Mouse (Mus musculus): ENCODE data around the gene Agap1.

Agap1 gene

GRCm38 (mm10) chr1:89580031-89580998 is 125.7 kb downstream of the Agap1 start:
- peak; percentile 72 to 84 for DNase-seq

- DNase-seq: peak; percentile 47 to 72
Observed at GRCm38 (mm10) chr1:89580999-89581765, 126.6 kb downstream of the Agap1 start.

- no peak for DNase-seq
Observed at GRCm38 (mm10) chr1:89581766-89582125, 127.1 kb downstream of the Agap1 start.

GRCm38 (mm10) chr1:89583369-89583768 is 128.8 kb downstream of the Agap1 start:
- DNase-seq: peak in 1 of 2 experiments; percentile 34

GRCm38 (mm10) chr1:89586991-89587683 is 132.5 kb downstream of the Agap1 start:
- DNase-seq: no peak

- no peak for DNase-seq
Observed at GRCm38 (mm10) chr1:89588154-89588553, 133.5 kb downstream of the Agap1 start.

- no peak for DNase-seq
Observed at GRCm38 (mm10) chr1:89590994-89591393, 136.4 kb downstream of the Agap1 start.

- DNase-seq: no peak
Observed at GRCm38 (mm10) chr1:89593219-89593618, 138.6 kb downstream of the Agap1 start.

GRCm38 (mm10) chr1:89594999-89595398 is 140.4 kb downstream of the Agap1 start:
- DNase-seq: no peak

GRCm38 (mm10) chr1:89595421-89595820 is 140.8 kb downstream of the Agap1 start:
- no peak for DNase-seq

- no peak for DNase-seq
Observed at GRCm38 (mm10) chr1:89596223-89596622, 141.6 kb downstream of the Agap1 start.

- no peak for DNase-seq
Observed at GRCm38 (mm10) chr1:89598906-89599305, 144.3 kb downstream of the Agap1 start.

GRCm38 (mm10) chr1:89599983-89600741 is 145.6 kb downstream of the Agap1 start:
- no peak for DNase-seq

- DNase-seq: no peak
Observed at GRCm38 (mm10) chr1:89601349-89601748, 146.7 kb downstream of the Agap1 start.

GRCm38 (mm10) chr1:89602879-89603278 is 148.3 kb downstream of the Agap1 start:
- no peak for DNase-seq

GRCm38 (mm10) chr1:89606612-89607011 is 152.0 kb downstream of the Agap1 start:
- peak; percentile 60 to 88 for DNase-seq

GRCm38 (mm10) chr1:89608766-89609165 is 154.2 kb downstream of the Agap1 start:
- no peak for DNase-seq

- no peak for DNase-seq
Observed at GRCm38 (mm10) chr1:89609964-89610363, 155.4 kb downstream of the Agap1 start.

- no peak for DNase-seq
Observed at GRCm38 (mm10) chr1:89611521-89611920, 156.9 kb downstream of the Agap1 start.

GRCm38 (mm10) chr1:89613234-89613870 is 158.7 kb downstream of the Agap1 start:
- no peak for DNase-seq

GRCm38 (mm10) chr1:89616556-89616955 is 161.9 kb downstream of the Agap1 start:
- no peak for DNase-seq

- no peak for DNase-seq
Observed at GRCm38 (mm10) chr1:89617336-89617735, 162.7 kb downstream of the Agap1 start.
